Mouse (Mus musculus): ENCODE data around the gene Gab1.

GRCm38 (mm10) chr8:80796070-80796469 is 84.2 kb downstream of the Gab1 start:
- TF ChIP-seq CTCF (IDR thresholded peaks at IDR 0.05; ENCODE audit: extremely low read depth, insufficient read depth, low read length) = no peak
- no peak for TF ChIP-seq POLR2A (IDR thresholded peaks at IDR 0.05; ENCODE audit: extremely low read depth, insufficient read depth, low read length)

Measured in cortical plate, adult 2 months (tissue).